Mouse (Mus musculus): ENCODE data around the gene Zdhhc5. TPM values are rescaled to one million over a fixed set of nuclear protein-coding genes. Genes with fewer than 3 reads are reported as not detected.

The Zdhhc5 gene
- total and polyA plus RNA-seq, 3 experiments, result 29.3 to 42.9 TPM; not detected in 1

DNA sequence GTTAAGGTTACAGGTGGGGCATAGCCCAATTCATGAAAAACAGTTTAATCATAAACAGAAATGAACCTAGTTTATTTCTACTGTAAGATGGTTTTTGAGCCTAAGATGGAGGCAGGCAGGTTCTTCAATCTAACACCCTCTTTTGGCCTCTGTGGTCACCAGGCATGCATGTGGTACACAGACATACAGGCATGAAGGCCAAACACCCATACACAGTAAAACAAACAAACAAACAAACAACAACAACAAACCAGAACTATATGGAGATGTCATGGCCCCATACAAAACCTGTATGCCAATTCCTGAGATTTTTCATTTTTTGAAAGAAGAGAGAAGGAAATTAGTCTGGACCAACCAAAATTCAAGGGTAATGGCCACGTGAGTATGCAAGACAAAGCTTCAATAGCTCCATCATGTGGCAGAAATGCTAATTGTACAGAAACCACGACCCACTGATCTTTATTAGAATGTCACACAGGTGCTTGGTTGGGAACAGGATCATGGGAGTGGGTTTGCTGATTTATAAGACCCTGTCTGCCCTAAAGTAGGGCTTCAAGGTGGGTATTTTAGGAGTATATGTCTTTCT, 43.7 kb upstream of the Zdhhc5 start (continued):
- TF ChIP-seq BHLHE40 (IDR thresholded peaks at IDR 0.05; ENCODE audit: borderline replicate concordance, low read depth, low read length) (peak; percentile 67; the same call in 1 of the 2 replicates), RAD21 (IDR thresholded peaks at IDR 0.05; ENCODE audit: low read depth, low read length) (peak; percentile 78)

- no peaks in the 10 kb centered on the region for H3K79me2 ChIP-seq (ENCODE audit: control insufficient read depth, insufficient read depth, low read length, poor library complexity)
- no peak for DNase-seq (ENCODE audit: low read depth, low spot score)
- H3K9ac ChIP-seq (ENCODE audit: control insufficient read depth, low read depth, low read length, poor library complexity, severe bottlenecking), result no peak overlapping the region
- H3K4me1 ChIP-seq (ENCODE audit: control insufficient read depth in 1 of 2, insufficient read depth in 2 of 2, low read length in 2 of 2), result no peaks in the 10 kb centered on the region
- H3K9me3 ChIP-seq (replicated peaks; ENCODE audit: insufficient read depth, low read length), result no peaks in the 10 kb centered on the region
- H3K36me3 ChIP-seq (ENCODE audit: control insufficient read depth in 1 of 2, insufficient read depth in 2 of 2, low read length in 2 of 2), result no peaks in the 10 kb centered on the region
- peaks cover 9 to 10% of the 10 kb centered on the region in 2 experiments for H3K27me3 ChIP-seq (ENCODE audit: control insufficient read depth in 1 of 2, insufficient read depth in 2 of 2, low read length in 2 of 2)
- H3K4me3 ChIP-seq (ENCODE audit: control insufficient read depth in 1 of 2, insufficient read depth in 1 of 2, low read depth in 2 of 2, low read length in 2 of 2), result no peak overlapping the region
- TF ChIP-seq MAZ (IDR thresholded peaks at IDR 0.05; ENCODE audit: low read depth, low read length) (no peak), E2F4 (IDR thresholded peaks at IDR 0.05; ENCODE audit: borderline replicate concordance, low read depth, low read length) (no peak), USF1 (IDR thresholded peaks at IDR 0.05; ENCODE audit: low read depth, low read length) (no peak), MXI1 (IDR thresholded peaks at IDR 0.05; ENCODE audit: low read depth, low read length) (no peak), BHLHE40 (IDR thresholded peaks at IDR 0.05; ENCODE audit: borderline replicate concordance, low read depth, low read length) (no peak), EP300 (IDR thresholded peaks at IDR 0.05; ENCODE audit: low read depth in 1 of 2, low read length in 2 of 2) (no peak), CTCF (IDR thresholded peaks at IDR 0.05 in 2 of 3, conservative IDR thresholded peaks at IDR 0.05 in 1 of 3; ENCODE audit: control insufficient read depth in 1 of 3, insufficient read depth in 1 of 3, low read depth in 2 of 3, low read length in 3 of 3, poor library complexity in 1 of 3, severe bottlenecking in 1 of 3) (no peak), ZC3H11A (IDR thresholded peaks at IDR 0.05; ENCODE audit: low read depth, low read length) (no peak), TCF12 (IDR thresholded peaks at IDR 0.05; ENCODE audit: low read depth, low read length) (no peak), CHD1 (IDR thresholded peaks at IDR 0.05; ENCODE audit: low read depth, low read length) (no peak), NELFE (IDR thresholded peaks at IDR 0.05; ENCODE audit: low read depth, low read length) (no peak)
- no peak overlapping the region for H3K27ac ChIP-seq (ENCODE audit: control insufficient read depth, low read depth, low read length)
These were observed 42.2 kb upstream of the Zdhhc5 start for GRCm38 (mm10) chr2:84757026-84757682.

DNA sequence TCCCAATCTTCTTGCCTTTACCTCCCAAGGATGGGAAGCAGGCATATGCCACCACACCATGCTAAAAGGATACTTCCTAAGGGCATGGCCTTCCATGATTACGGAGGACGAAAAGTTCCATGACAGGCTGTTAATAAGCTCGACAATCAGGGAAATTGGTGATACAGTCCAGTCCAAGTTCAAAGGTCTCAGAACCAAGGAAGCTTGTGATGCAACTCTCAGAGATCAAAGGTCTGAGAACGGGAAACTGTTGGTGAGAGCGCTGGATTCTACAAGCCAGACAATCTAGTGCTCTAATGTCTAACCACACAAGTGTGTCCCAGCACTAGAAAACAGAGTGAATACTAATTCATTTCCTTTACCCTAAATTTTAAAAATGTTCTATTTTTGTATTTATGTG, 41.3 kb upstream of the Zdhhc5 start:
- no peak for TF ChIP-seq TAL1 (IDR thresholded peaks at IDR 0.05; ENCODE audit: low read length)
- TF ChIP-seq ZKSCAN1 (IDR thresholded peaks at IDR 0.05; ENCODE audit: low read depth, low read length), result no peak
- TF ChIP-seq USF2 (IDR thresholded peaks at IDR 0.05; ENCODE audit: borderline replicate concordance in 1 of 2, insufficient read depth in 1 of 2, low read depth in 1 of 2, low read length in 2 of 2), result no peak
- TF ChIP-seq MEF2A (IDR thresholded peaks at IDR 0.05; ENCODE audit: extremely low read depth, insufficient replicate concordance, low read depth, low read length, poor library complexity, severe bottlenecking), result no peak
- TF ChIP-seq POLR2AphosphoS5 (IDR thresholded peaks at IDR 0.05; ENCODE audit: borderline replicate concordance, low read depth, low read length), result no peak
- TF ChIP-seq HCFC1 (IDR thresholded peaks at IDR 0.05; ENCODE audit: low read depth, low read length), result no peak
- H3K4me3 ChIP-seq (ENCODE audit: control insufficient read depth in 1 of 2, insufficient read depth in 1 of 2, low read depth in 2 of 2, low read length in 2 of 2), result no peak overlapping the region
- no peaks in the 10 kb centered on the region for H3K4me1 ChIP-seq (ENCODE audit: control insufficient read depth in 1 of 2, insufficient read depth in 2 of 2, low read length in 2 of 2)
- DNase-seq (ENCODE audit: low read depth, low spot score), result no peak
- no peaks in the 10 kb centered on the region for H3K79me2 ChIP-seq (ENCODE audit: control insufficient read depth, insufficient read depth, low read length, poor library complexity)
- H3K27me3 ChIP-seq (ENCODE audit: control insufficient read depth in 1 of 2, insufficient read depth in 2 of 2, low read length in 2 of 2), result peaks cover 7 to 9% of the 10 kb centered on the region in 2 experiments
- H3K36me3 ChIP-seq (ENCODE audit: control insufficient read depth in 1 of 2, insufficient read depth in 2 of 2, low read length in 2 of 2), result no peaks in the 10 kb centered on the region
- H3K9ac ChIP-seq (ENCODE audit: control insufficient read depth, low read depth, low read length, poor library complexity, severe bottlenecking), result no peak overlapping the region
- H3K27ac ChIP-seq (ENCODE audit: control insufficient read depth, low read depth, low read length), result no peak overlapping the region
- H3K9me3 ChIP-seq (replicated peaks; ENCODE audit: insufficient read depth, low read length), result no peaks in the 10 kb centered on the region
